Mouse (Mus musculus): ENCODE data around the gene Megf8. TPM values are rescaled to one million over a fixed set of nuclear protein-coding genes. Genes with fewer than 3 reads are reported as not detected.

Gene Megf8
- total and polyA plus RNA-seq, 2 experiments from 2014 or later = 15.6 to 103 TPM

- ATAC-seq (ENCODE audit: low FRiP score) (peak; percentile 77), DNase-seq (ENCODE audit: low spot score) (peak; percentile 77)
- H3K27ac ChIP-seq (ENCODE audit: low read depth, low read length) = peak within 1 kb of the TSS; percentile 85
- 0 out of 2 replicates have a peak, but pooled peaks cover 5% of the 10 kb centered on the region for H3K4me1 ChIP-seq (ENCODE audit: insufficient read depth, low read length)
- H3K9ac ChIP-seq (replicated peaks; ENCODE audit: low read length, poor library complexity, severe bottlenecking) = peak within 1 kb of the TSS; percentile 97
- peak within 1 kb of the TSS; percentile 63 for H3K4me3 ChIP-seq (ENCODE audit: low read depth, low read length)
- peaks cover 17% of the 10 kb centered on the region; the same call in 1 of the 2 replicates for H3K36me3 ChIP-seq (ENCODE audit: insufficient read depth, low read length)
- no peaks in the 10 kb centered on the region for H3K27me3 ChIP-seq (ENCODE audit: insufficient read depth, low read length)
- H3K9me3 ChIP-seq (ENCODE audit: low read length) = no peaks in the 10 kb centered on the region
- TF ChIP-seq CTCF (IDR thresholded peaks at IDR 0.05) = peak; percentile 13; the same call in 1 of the 2 replicates
- 0% methylated on average over 44 of the region's 47 CpGs for WGBS
- peak within 1 kb of the TSS; percentile 58 for H3K4me2 ChIP-seq (ENCODE audit: low read depth, low read length, poor library complexity, severe bottlenecking)
Measured at GRCm38 (mm10) chr7:25305956-25306613, 10.9 kb upstream of the Megf8 start, which contains the start of gene Tmem145. TSS of gene Tmem145 (plus strand) at chr7:25306106.

- H3K4me2 ChIP-seq (ENCODE audit: low read depth, low read length, poor library complexity, severe bottlenecking) = peak overlapping the region; percentile 58
- H3K27me3 ChIP-seq (ENCODE audit: insufficient read depth, low read length) = 0 out of 2 replicates have a peak, but pooled peaks cover 3% of the 10 kb centered on the region
- H3K9me3 ChIP-seq (ENCODE audit: low read length) = no peaks in the 10 kb centered on the region
- peak overlapping the region; percentile 97 for H3K9ac ChIP-seq (replicated peaks; ENCODE audit: low read length, poor library complexity, severe bottlenecking)
- peak overlapping the region; percentile 85; the same call in 1 of the 2 replicates for H3K27ac ChIP-seq (ENCODE audit: low read depth, low read length)
- 0 out of 2 replicates have a peak, but pooled peaks cover 5% of the 10 kb centered on the region for H3K4me1 ChIP-seq (ENCODE audit: insufficient read depth, low read length)
- 33% methylated on average over 2 of the region's 2 CpGs for WGBS
- no peak for TF ChIP-seq CTCF (IDR thresholded peaks at IDR 0.05)
- peaks cover 20% of the 10 kb centered on the region for H3K36me3 ChIP-seq (ENCODE audit: insufficient read depth, low read length)
- H3K4me3 ChIP-seq (ENCODE audit: low read depth, low read length) = peak overlapping the region; percentile 63
- DNase-seq (ENCODE audit: low spot score) = no peak
- no peak for ATAC-seq (ENCODE audit: low FRiP score)
Measured at GRCm38 (mm10) chr7:25306614-25306996, 10.4 kb upstream of the Megf8 start.

- no peak for ATAC-seq (ENCODE audit: low FRiP score)
- no peak overlapping the region for H3K9ac ChIP-seq (replicated peaks; ENCODE audit: low read length, poor library complexity, severe bottlenecking)
- H3K27ac ChIP-seq (ENCODE audit: low read depth, low read length) = no peak overlapping the region
- 72% methylated on average over 17 of the region's 17 CpGs for WGBS
- peaks cover 20% of the 10 kb centered on the region; the same call in 1 of the 2 replicates for H3K27me3 ChIP-seq (ENCODE audit: insufficient read depth, low read length)
- no peak overlapping the region for H3K4me3 ChIP-seq (ENCODE audit: low read depth, low read length)
- peaks cover 31% of the 10 kb centered on the region for H3K36me3 ChIP-seq (ENCODE audit: insufficient read depth, low read length)
- no peaks in the 10 kb centered on the region for H3K9me3 ChIP-seq (ENCODE audit: low read length)
- no peak for DNase-seq (ENCODE audit: low spot score)
- no peak overlapping the region for H3K4me2 ChIP-seq (ENCODE audit: low read depth, low read length, poor library complexity, severe bottlenecking)
- TF ChIP-seq CTCF (IDR thresholded peaks at IDR 0.05) = no peak
- 0 out of 2 replicates have a peak, but pooled peaks cover 5% of the 10 kb centered on the region for H3K4me1 ChIP-seq (ENCODE audit: insufficient read depth, low read length)
Measured at GRCm38 (mm10) chr7:25308702-25309318, 8.2 kb upstream of the Megf8 start.

- no peak for ATAC-seq (ENCODE audit: low FRiP score)
- 91% methylated on average over 9 of the region's 9 CpGs for WGBS
Measured at GRCm38 (mm10) chr7:25309425-25309824, 7.5 kb upstream of the Megf8 start.

GRCm38 (mm10) chr7:25311193-25311592 is 5.8 kb upstream of the Megf8 start:
- ATAC-seq (ENCODE audit: low FRiP score) (no peak), DNase-seq (ENCODE audit: low spot score) (no peak)
- no peak for TF ChIP-seq CTCF (IDR thresholded peaks at IDR 0.05)
- Histone ChIP-seq H3K4me1 (ENCODE audit: insufficient read depth, low read length) (no peaks in the 10 kb centered on the region), H3K36me3 (ENCODE audit: insufficient read depth, low read length) (peaks cover 39% of the 10 kb centered on the region), H3K9me3 (ENCODE audit: low read length) (no peaks in the 10 kb centered on the region), H3K27ac (ENCODE audit: low read depth, low read length) (no peak overlapping the region), H3K9ac (replicated peaks; ENCODE audit: low read length, poor library complexity, severe bottlenecking) (no peak overlapping the region), H3K4me3 (ENCODE audit: low read depth, low read length) (no peak overlapping the region), H3K27me3 (ENCODE audit: insufficient read depth, low read length) (peaks cover 22% of the 10 kb centered on the region; the same call in 1 of the 2 replicates), H3K4me2 (ENCODE audit: low read depth, low read length, poor library complexity, severe bottlenecking) (no peak overlapping the region)
- WGBS = 85% methylated on average over 11 of the region's 11 CpGs

More at GRCm38 (mm10) chr7:25309425-25309824, 7.5 kb upstream of the Megf8 start:
- no peak for DNase-seq (ENCODE audit: low spot score)
- Histone ChIP-seq H3K36me3 (ENCODE audit: insufficient read depth, low read length) (peaks cover 31% of the 10 kb centered on the region), H3K27me3 (ENCODE audit: insufficient read depth, low read length) (peaks cover 22% of the 10 kb centered on the region; the same call in 1 of the 2 replicates), H3K9ac (replicated peaks; ENCODE audit: low read length, poor library complexity, severe bottlenecking) (no peak overlapping the region), H3K9me3 (ENCODE audit: low read length) (no peaks in the 10 kb centered on the region), H3K4me1 (ENCODE audit: insufficient read depth, low read length) (0 out of 2 replicates have a peak, but pooled peaks cover 5% of the 10 kb centered on the region), H3K4me3 (ENCODE audit: low read depth, low read length) (no peak overlapping the region), H3K27ac (ENCODE audit: low read depth, low read length) (no peak overlapping the region), H3K4me2 (ENCODE audit: low read depth, low read length, poor library complexity, severe bottlenecking) (no peak overlapping the region)
- TF ChIP-seq CTCF (IDR thresholded peaks at IDR 0.05) = no peak

- DNase-seq (ENCODE audit: low spot score) = no peak
- no peak overlapping the region for H3K4me3 ChIP-seq (ENCODE audit: low read depth, low read length)
- H3K36me3 ChIP-seq (ENCODE audit: insufficient read depth, low read length) = peaks cover 29% of the 10 kb centered on the region; the same call in 1 of the 2 replicates
- no peak for TF ChIP-seq CTCF (IDR thresholded peaks at IDR 0.05)
- no peak overlapping the region for H3K4me2 ChIP-seq (ENCODE audit: low read depth, low read length, poor library complexity, severe bottlenecking)
- no peak overlapping the region for H3K27ac ChIP-seq (ENCODE audit: low read depth, low read length)
- 45% methylated on average over 7 of the region's 7 CpGs for WGBS
- H3K9me3 ChIP-seq (ENCODE audit: low read length) = no peaks in the 10 kb centered on the region
- no peak overlapping the region for H3K9ac ChIP-seq (replicated peaks; ENCODE audit: low read length, poor library complexity, severe bottlenecking)
- 0 out of 2 replicates have a peak, but pooled peaks cover 1% of the 10 kb centered on the region for H3K4me1 ChIP-seq (ENCODE audit: insufficient read depth, low read length)
- H3K27me3 ChIP-seq (ENCODE audit: insufficient read depth, low read length) = peaks cover 22% of the 10 kb centered on the region; the same call in 1 of the 2 replicates
- no peak for ATAC-seq (ENCODE audit: low FRiP score)
Measured at GRCm38 (mm10) chr7:25313325-25313724, 3.6 kb upstream of the Megf8 start.
